Mouse (Mus musculus) heart, embryonic 12.5 days (tissue): Measurements from ENCODE around the gene Fbxo28. TPM values are rescaled to one million over a fixed set of nuclear protein-coding genes. Genes with fewer than 3 reads are reported as not detected.

Source experiments
- ATAC-seq: fragments of 200-750 bp; cut with Nextera tagmentation; 2 replicates; pipeline ENCODE4 v1.8.0; 2017; ENCODE audit warnings: moderate TSS enrichment, moderate library complexity; ENCODE audit not compliant: insufficient number of reproducible peaks, low FRiP score
- H3K27ac ChIP-seq: fragments of 300-500 bp; sonication (generic); 2 replicates; pipeline ENCODE4 v1.5.1; 2016; ENCODE audit warnings: mild to moderate bottlenecking, moderate library complexity; ENCODE audit not compliant: poor library complexity, severe bottlenecking
- H3K27me3 ChIP-seq: fragments of 300-500 bp; sonication (generic); replicated peaks from 2 replicates; pipeline ENCODE4 v1.6.1; 2016; ENCODE audit warnings: mild to moderate bottlenecking, moderate library complexity
- H3K36me3 ChIP-seq: fragments of 300-500 bp; sonication (generic); 2 replicates; pipeline ENCODE4 v1.6.1; 2016; ENCODE audit warnings: mild to moderate bottlenecking, moderate library complexity
- H3K4me1 ChIP-seq: fragments of 300-500 bp; sonication (generic); replicated peaks from 2 replicates; pipeline ENCODE4 v1.6.1; 2016; ENCODE audit warnings: mild to moderate bottlenecking
- H3K4me2 ChIP-seq: fragments of 300-500 bp; sonication (generic); 2 replicates; pipeline ENCODE4 v1.6.1; 2016; ENCODE audit warnings: mild to moderate bottlenecking, moderate library complexity
- H3K4me3 ChIP-seq: fragments of 300-500 bp; sonication (generic); 2 replicates; pipeline ENCODE4 v1.5.1; 2016; ENCODE audit warnings: mild to moderate bottlenecking
- H3K9ac ChIP-seq: fragments of 300-500 bp; sonication (generic); 2 replicates; pipeline ENCODE4 v1.6.1; 2016; ENCODE audit warnings: mild to moderate bottlenecking, moderate library complexity
- H3K9me3 ChIP-seq: fragments of 300-500 bp; sonication (generic); replicated peaks from 2 replicates; pipeline ENCODE4 v1.6.1; 2016; ENCODE audit warnings: mild to moderate bottlenecking, moderate library complexity
- WGBS: fragments of 180-500 bp; shearing (Covaris S2); methylation state at CpG from one replicate; pipeline ENCODE4 v1.1.7; 2016; 5-methylcytosine and 5-hydroxymethylcytosine counted together
- polyA plus RNA-seq: library from polyadenylated mRNA; unstranded; fragments of >200 nt; fragmentation: Nextera tagmentation; extraction: Ambion mirVana; gene quantifications from 2 replicates; pipeline ENCODE4 v1.2.1, GENCODE M21; 2016

Fbxo28 gene
- polyA plus RNA-seq, result 17.1 and 19.6 TPM in 2 replicates

GRCm38 (mm10) chr1:182340821-182341781, at the start of gene Fbxo28:
Gene Fbxo28 (minus strand): TSS chr1:182341629.
- Histone ChIP-seq H3K27ac (peak within 1 kb of the TSS; percentile 79), H3K4me3 (peak within 1 kb of the TSS; percentile 99), H3K4me2 (peak within 1 kb of the TSS; percentile 95), H3K27me3 (no peaks in the 10 kb centered on the region), H3K4me1 (peaks cover 22% of the 10 kb centered on the region), H3K9ac (peak within 1 kb of the TSS; percentile 90), H3K36me3 (peaks cover 7% of the 10 kb centered on the region; the same call in 1 of the 2 replicates), H3K9me3 (no peaks in the 10 kb centered on the region)
- peak; percentile 96 for ATAC-seq
- WGBS, result under 1% methylated on average over 82 of the region's 93 CpGs

- H3K4me2 ChIP-seq, result 0 out of 2 replicates have a peak overlapping the region, but pooled peaks have one; percentile 2
- peaks cover 5% of the 10 kb centered on the region; the same call in 1 of the 2 replicates for H3K4me1 ChIP-seq
- no peak overlapping the region for H3K27ac ChIP-seq
- no peaks in the 10 kb centered on the region for H3K9me3 ChIP-seq
- H3K4me3 ChIP-seq, result no peak overlapping the region
- ATAC-seq, result no peak
- no peaks in the 10 kb centered on the region for H3K36me3 ChIP-seq
- H3K27me3 ChIP-seq, result no peaks in the 10 kb centered on the region
- 31% methylated on average over 4 of the region's 4 CpGs for WGBS
- H3K9ac ChIP-seq, result no peak overlapping the region
Observed at GRCm38 (mm10) chr1:182388729-182389128, 47.3 kb upstream of the Fbxo28 start.

GRCm38 (mm10) chr1:182386449-182386848, 45.0 kb upstream of the Fbxo28 start:
- Histone ChIP-seq H3K4me2 (no peak overlapping the region), H3K9me3 (no peaks in the 10 kb centered on the region), H3K36me3 (no peaks in the 10 kb centered on the region), H3K4me1 (peaks cover 5% of the 10 kb centered on the region; the same call in 1 of the 2 replicates), H3K27ac (no peak overlapping the region), H3K9ac (no peak overlapping the region), H3K4me3 (no peak overlapping the region), H3K27me3 (no peaks in the 10 kb centered on the region)
- no peak for ATAC-seq
- WGBS, result 83% methylated on average over 8 of the region's 8 CpGs

- H3K9me3 ChIP-seq, result no peaks in the 10 kb centered on the region
- H3K4me2 ChIP-seq, result no peak overlapping the region
- H3K27ac ChIP-seq, result no peak overlapping the region
- no peak for ATAC-seq
- no peak overlapping the region for H3K9ac ChIP-seq
- H3K27me3 ChIP-seq, result no peaks in the 10 kb centered on the region
- H3K36me3 ChIP-seq, result no peaks in the 10 kb centered on the region
- WGBS, result 66% methylated on average over 9 of the region's 9 CpGs
- no peak overlapping the region for H3K4me3 ChIP-seq
- no peaks in the 10 kb centered on the region for H3K4me1 ChIP-seq
Observed at GRCm38 (mm10) chr1:182383096-182383495, 41.7 kb upstream of the Fbxo28 start.

GRCm38 (mm10) chr1:182381327-182381726, 39.9 kb upstream of the Fbxo28 start:
- ATAC-seq, result no peak
- Histone ChIP-seq H3K4me2 (no peak overlapping the region), H3K36me3 (no peaks in the 10 kb centered on the region), H3K4me1 (no peaks in the 10 kb centered on the region), H3K9me3 (no peaks in the 10 kb centered on the region), H3K27me3 (0 out of 2 replicates have a peak, but pooled peaks cover 2% of the 10 kb centered on the region), H3K4me3 (no peak overlapping the region), H3K27ac (no peak overlapping the region), H3K9ac (no peak overlapping the region)
- WGBS, result 65% methylated on average over 3 of the region's 3 CpGs

- no peak for ATAC-seq
- Histone ChIP-seq H3K36me3 (no peaks in the 10 kb centered on the region), H3K27me3 (0 out of 2 replicates have a peak, but pooled peaks cover 2% of the 10 kb centered on the region), H3K4me3 (no peak overlapping the region), H3K27ac (no peak overlapping the region), H3K9me3 (no peaks in the 10 kb centered on the region), H3K9ac (no peak overlapping the region), H3K4me1 (no peaks in the 10 kb centered on the region), H3K4me2 (no peak overlapping the region)
- 72% methylated on average over 7 of the region's 7 CpGs for WGBS
Observed at GRCm38 (mm10) chr1:182380683-182381082, 39.3 kb upstream of the Fbxo28 start.

GRCm38 (mm10) chr1:182378876-182379275, 37.4 kb upstream of the Fbxo28 start:
- no peaks in the 10 kb centered on the region for H3K36me3 ChIP-seq
- 0 out of 2 replicates have a peak, but pooled peaks cover 2% of the 10 kb centered on the region for H3K27me3 ChIP-seq
- WGBS, result 77% methylated on average over 7 of the region's 7 CpGs
- no peak overlapping the region for H3K4me3 ChIP-seq
- no peaks in the 10 kb centered on the region for H3K4me1 ChIP-seq
- no peak overlapping the region for H3K4me2 ChIP-seq
- ATAC-seq, result no peak
- H3K9ac ChIP-seq, result no peak overlapping the region
- no peaks in the 10 kb centered on the region for H3K9me3 ChIP-seq
- H3K27ac ChIP-seq, result no peak overlapping the region

GRCm38 (mm10) chr1:182378205-182378835, 36.9 kb upstream of the Fbxo28 start:
- ATAC-seq, result no peak
- no peak overlapping the region for H3K27ac ChIP-seq
- no peak overlapping the region for H3K9ac ChIP-seq
- no peaks in the 10 kb centered on the region for H3K36me3 ChIP-seq
- no peak overlapping the region for H3K4me3 ChIP-seq
- H3K9me3 ChIP-seq, result no peaks in the 10 kb centered on the region
- 0 out of 2 replicates have a peak, but pooled peaks cover 2% of the 10 kb centered on the region for H3K27me3 ChIP-seq
- H3K4me2 ChIP-seq, result no peak overlapping the region
- no peaks in the 10 kb centered on the region for H3K4me1 ChIP-seq
- 62% methylated on average over 11 of the region's 11 CpGs for WGBS

- WGBS, result 76% methylated on average over 6 of the region's 6 CpGs
- Histone ChIP-seq H3K9ac (no peak overlapping the region), H3K4me2 (no peak overlapping the region), H3K4me3 (no peak overlapping the region), H3K27ac (no peak overlapping the region), H3K36me3 (no peaks in the 10 kb centered on the region), H3K27me3 (0 out of 2 replicates have a peak, but pooled peaks cover 2% of the 10 kb centered on the region), H3K4me1 (no peaks in the 10 kb centered on the region), H3K9me3 (no peaks in the 10 kb centered on the region)
- ATAC-seq, result no peak
Observed at GRCm38 (mm10) chr1:182377519-182377918, 36.1 kb upstream of the Fbxo28 start.

GRCm38 (mm10) chr1:182376826-182377225, 35.4 kb upstream of the Fbxo28 start:
- H3K4me3 ChIP-seq, result no peak overlapping the region
- ATAC-seq, result no peak
- H3K27me3 ChIP-seq, result 0 out of 2 replicates have a peak, but pooled peaks cover 2% of the 10 kb centered on the region
- 86% methylated on average over 7 of the region's 7 CpGs for WGBS
- H3K4me2 ChIP-seq, result no peak overlapping the region
- no peak overlapping the region for H3K27ac ChIP-seq
- no peaks in the 10 kb centered on the region for H3K4me1 ChIP-seq
- no peak overlapping the region for H3K9ac ChIP-seq
- H3K9me3 ChIP-seq, result no peaks in the 10 kb centered on the region
- H3K36me3 ChIP-seq, result no peaks in the 10 kb centered on the region

GRCm38 (mm10) chr1:182376221-182376620, 34.8 kb upstream of the Fbxo28 start:
- Histone ChIP-seq H3K4me2 (no peak overlapping the region), H3K9me3 (no peaks in the 10 kb centered on the region), H3K4me1 (no peaks in the 10 kb centered on the region), H3K9ac (no peak overlapping the region), H3K27me3 (0 out of 2 replicates have a peak, but pooled peaks cover 2% of the 10 kb centered on the region), H3K36me3 (no peaks in the 10 kb centered on the region), H3K4me3 (no peak overlapping the region), H3K27ac (no peak overlapping the region)
- 43% methylated on average over 8 of the region's 8 CpGs for WGBS
- no peak for ATAC-seq
